Mouse (Mus musculus): Measurements from ENCODE around the gene Txnrd2. TPM values are rescaled to one million over a fixed set of nuclear protein-coding genes. Genes with fewer than 3 reads are reported as not detected.

Txnrd2 gene
- polyA plus RNA-seq, 1 experiment = 16.0 TPM

- peaks cover 82% of the 10 kb centered on the region for H3K36me3 ChIP-seq (ENCODE audit: control insufficient read depth)
- H3K9me3 ChIP-seq (ENCODE audit: control insufficient read depth, low read length) = no peaks in the 10 kb centered on the region
- H3K4me1 ChIP-seq (ENCODE audit: control insufficient read depth) = peaks cover 71% of the 10 kb centered on the region
- H3K27me3 ChIP-seq (ENCODE audit: control insufficient read depth) = no peaks in the 10 kb centered on the region
- peak overlapping the region; percentile 89 for H3K4me3 ChIP-seq (replicated peaks)
- TF ChIP-seq TAL1 (IDR thresholded peaks at IDR 0.05; ENCODE audit: low read length) (no peak), GATA1 (IDR thresholded peaks at IDR 0.05; ENCODE audit: low read length) (no peak)
Measured at GRCm38 (mm10) chr16:18430641-18431212, 4.5 kb downstream of the Txnrd2 start.

- Histone ChIP-seq H3K27me3 (ENCODE audit: control insufficient read depth) (no peaks in the 10 kb centered on the region; the same call in 1 of the 2 replicates), H3K36me3 (ENCODE audit: control insufficient read depth) (peaks cover 98% of the 10 kb centered on the region), H3K4me3 (replicated peaks) (no peak overlapping the region), H3K4me1 (ENCODE audit: control insufficient read depth) (peaks cover 61% of the 10 kb centered on the region), H3K9me3 (ENCODE audit: control insufficient read depth, low read length) (no peaks in the 10 kb centered on the region)
- no peak for TF ChIP-seq GATA1 (IDR thresholded peaks at IDR 0.05; ENCODE audit: low read length)
- TF ChIP-seq TAL1 (IDR thresholded peaks at IDR 0.05; ENCODE audit: low read length) = no peak
Measured at GRCm38 (mm10) chr16:18433341-18433920, 7.2 kb downstream of the Txnrd2 start.

- Histone ChIP-seq H3K4me1 (ENCODE audit: control insufficient read depth) (peaks cover 46% of the 10 kb centered on the region), H3K36me3 (ENCODE audit: control insufficient read depth) (peaks cover 96% of the 10 kb centered on the region), H3K27me3 (ENCODE audit: control insufficient read depth) (no peaks in the 10 kb centered on the region; the same call in 1 of the 2 replicates), H3K9me3 (ENCODE audit: control insufficient read depth, low read length) (no peaks in the 10 kb centered on the region), H3K4me3 (replicated peaks) (no peak overlapping the region)
- TF ChIP-seq TAL1 (IDR thresholded peaks at IDR 0.05; ENCODE audit: low read length) = no peak
- TF ChIP-seq GATA1 (IDR thresholded peaks at IDR 0.05; ENCODE audit: low read length) = no peak
Measured at GRCm38 (mm10) chr16:18436128-18436527, 9.9 kb downstream of the Txnrd2 start.

- peaks cover 19% of the 10 kb centered on the region for H3K4me1 ChIP-seq (ENCODE audit: control insufficient read depth)
- TF ChIP-seq GATA1 (IDR thresholded peaks at IDR 0.05; ENCODE audit: low read length) (no peak), TAL1 (IDR thresholded peaks at IDR 0.05; ENCODE audit: low read length) (no peak)
- no peak overlapping the region for H3K4me3 ChIP-seq (replicated peaks)
- H3K27me3 ChIP-seq (ENCODE audit: control insufficient read depth) = no peaks in the 10 kb centered on the region
- no peaks in the 10 kb centered on the region for H3K9me3 ChIP-seq (ENCODE audit: control insufficient read depth, low read length)
- peaks cover 97% of the 10 kb centered on the region for H3K36me3 ChIP-seq (ENCODE audit: control insufficient read depth)
Measured at GRCm38 (mm10) chr16:18443385-18443841, 17.2 kb downstream of the Txnrd2 start.

GRCm38 (mm10) chr16:18447243-18447642 is 21.1 kb downstream of the Txnrd2 start:
- no peak overlapping the region for H3K4me3 ChIP-seq (replicated peaks)
- TF ChIP-seq TAL1 (IDR thresholded peaks at IDR 0.05; ENCODE audit: low read length) = no peak
- no peak for TF ChIP-seq GATA1 (IDR thresholded peaks at IDR 0.05; ENCODE audit: low read length)
- peaks cover 24% of the 10 kb centered on the region for H3K4me1 ChIP-seq (ENCODE audit: control insufficient read depth)
- peaks cover 100% of the 10 kb centered on the region for H3K36me3 ChIP-seq (ENCODE audit: control insufficient read depth)
- H3K27me3 ChIP-seq (ENCODE audit: control insufficient read depth) = no peaks in the 10 kb centered on the region
- H3K9me3 ChIP-seq (ENCODE audit: control insufficient read depth, low read length) = no peaks in the 10 kb centered on the region

- peaks cover 100% of the 10 kb centered on the region for H3K36me3 ChIP-seq (ENCODE audit: control insufficient read depth)
- no peaks in the 10 kb centered on the region for H3K9me3 ChIP-seq (ENCODE audit: control insufficient read depth, low read length)
Measured at GRCm38 (mm10) chr16:18448104-18448503, 21.9 kb downstream of the Txnrd2 start.

GRCm38 (mm10) chr16:18449005-18449404 is 22.8 kb downstream of the Txnrd2 start:
- Histone ChIP-seq H3K4me1 (ENCODE audit: control insufficient read depth) (peaks cover 14% of the 10 kb centered on the region), H3K9me3 (ENCODE audit: control insufficient read depth, low read length) (no peaks in the 10 kb centered on the region), H3K27me3 (ENCODE audit: control insufficient read depth) (no peaks in the 10 kb centered on the region), H3K36me3 (ENCODE audit: control insufficient read depth) (peaks cover 100% of the 10 kb centered on the region), H3K4me3 (replicated peaks) (no peak overlapping the region)
- TF ChIP-seq GATA1 (IDR thresholded peaks at IDR 0.05; ENCODE audit: low read length) = no peak
- no peak for TF ChIP-seq TAL1 (IDR thresholded peaks at IDR 0.05; ENCODE audit: low read length)

More at GRCm38 (mm10) chr16:18448104-18448503, 21.9 kb downstream of the Txnrd2 start:
- Histone ChIP-seq H3K27me3 (ENCODE audit: control insufficient read depth) (no peaks in the 10 kb centered on the region), H3K4me1 (ENCODE audit: control insufficient read depth) (peaks cover 22% of the 10 kb centered on the region), H3K4me3 (replicated peaks) (no peak overlapping the region)
- TF ChIP-seq TAL1 (IDR thresholded peaks at IDR 0.05; ENCODE audit: low read length) = no peak
- no peak for TF ChIP-seq GATA1 (IDR thresholded peaks at IDR 0.05; ENCODE audit: low read length)

- H3K36me3 ChIP-seq (ENCODE audit: control insufficient read depth) = peaks cover 100% of the 10 kb centered on the region
- no peak overlapping the region for H3K4me3 ChIP-seq (replicated peaks)
- peaks cover 16% of the 10 kb centered on the region for H3K4me1 ChIP-seq (ENCODE audit: control insufficient read depth)
Measured at GRCm38 (mm10) chr16:18451486-18452181, 25.4 kb downstream of the Txnrd2 start.

GRCm38 (mm10) chr16:18452361-18452862 is 26.2 kb downstream of the Txnrd2 start:
- H3K4me3 ChIP-seq (replicated peaks) = no peak overlapping the region
- H3K36me3 ChIP-seq (ENCODE audit: control insufficient read depth) = peaks cover 100% of the 10 kb centered on the region
- H3K27me3 ChIP-seq (ENCODE audit: control insufficient read depth) = no peaks in the 10 kb centered on the region
- no peak for TF ChIP-seq GATA1 (IDR thresholded peaks at IDR 0.05; ENCODE audit: low read length)
- no peak for TF ChIP-seq TAL1 (IDR thresholded peaks at IDR 0.05; ENCODE audit: low read length)
- peaks cover 21% of the 10 kb centered on the region for H3K4me1 ChIP-seq (ENCODE audit: control insufficient read depth)
- H3K9me3 ChIP-seq (ENCODE audit: control insufficient read depth, low read length) = no peaks in the 10 kb centered on the region

More at GRCm38 (mm10) chr16:18451486-18452181, 25.4 kb downstream of the Txnrd2 start:
- TF ChIP-seq GATA1 (IDR thresholded peaks at IDR 0.05; ENCODE audit: low read length) = no peak
- TF ChIP-seq TAL1 (IDR thresholded peaks at IDR 0.05; ENCODE audit: low read length) = no peak
- Histone ChIP-seq H3K9me3 (ENCODE audit: control insufficient read depth, low read length) (no peaks in the 10 kb centered on the region), H3K27me3 (ENCODE audit: control insufficient read depth) (no peaks in the 10 kb centered on the region)
